Mouse (Mus musculus): ENCODE data around the gene Nptn. TPM values are rescaled to one million over a fixed set of nuclear protein-coding genes. Genes with fewer than 3 reads are reported as not detected.

The Nptn gene
- total RNA-seq, 4 experiments from 2014 or later: 124 to 138 (median 128) TPM

GRCm38 (mm10) chr9:58656396-58656795 lies 74.4 kb downstream of the Nptn start:
- no peak for DNase-seq (ENCODE audit: low spot score)

GRCm38 (mm10) chr9:58656824-58657223 lies 74.8 kb downstream of the Nptn start:
- DNase-seq (ENCODE audit: low spot score): no peak

- DNase-seq (ENCODE audit: low spot score): no peak
Measured at GRCm38 (mm10) chr9:58657735-58658512, 75.9 kb downstream of the Nptn start.

- DNase-seq (ENCODE audit: low spot score): no peak
Measured at GRCm38 (mm10) chr9:58658596-58659309, 76.7 kb downstream of the Nptn start.

- DNase-seq (ENCODE audit: low spot score): no peak
Measured at GRCm38 (mm10) chr9:58659331-58659730, 77.3 kb downstream of the Nptn start.

GRCm38 (mm10) chr9:58659989-58660388 lies 77.9 kb downstream of the Nptn start:
- DNase-seq (ENCODE audit: low spot score): no peak

GRCm38 (mm10) chr9:58660673-58661072 lies 78.6 kb downstream of the Nptn start:
- DNase-seq (ENCODE audit: low spot score): no peak

- no peak for DNase-seq (ENCODE audit: low spot score)
Measured at GRCm38 (mm10) chr9:58662007-58662406, 80.0 kb downstream of the Nptn start.

- no peak for DNase-seq (ENCODE audit: low spot score)
Measured at GRCm38 (mm10) chr9:58662791-58663190, 80.8 kb downstream of the Nptn start.

- DNase-seq (ENCODE audit: low spot score): no peak
Measured at GRCm38 (mm10) chr9:58665492-58665891, 83.5 kb downstream of the Nptn start.

GRCm38 (mm10) chr9:58666191-58666590 lies 84.2 kb downstream of the Nptn start:
- DNase-seq (ENCODE audit: low spot score): no peak

GRCm38 (mm10) chr9:58667244-58667643 lies 85.2 kb downstream of the Nptn start:
- no peak for DNase-seq (ENCODE audit: low spot score)

- DNase-seq (ENCODE audit: low spot score): no peak
Measured at GRCm38 (mm10) chr9:58668171-58668570, 86.1 kb downstream of the Nptn start.

GRCm38 (mm10) chr9:58669071-58669470 lies 87.0 kb downstream of the Nptn start:
- no peak for DNase-seq (ENCODE audit: low spot score)

GRCm38 (mm10) chr9:58669819-58670218 lies 87.8 kb downstream of the Nptn start:
- no peak for DNase-seq (ENCODE audit: low spot score)

- DNase-seq (ENCODE audit: low spot score): peak; percentile 39
Measured at GRCm38 (mm10) chr9:58672474-58672873, 90.4 kb downstream of the Nptn start.

GRCm38 (mm10) chr9:58674736-58675135 lies 92.7 kb downstream of the Nptn start:
- no peak for DNase-seq (ENCODE audit: low spot score)

GRCm38 (mm10) chr9:58675371-58675770 lies 93.3 kb downstream of the Nptn start:
- no peak for DNase-seq (ENCODE audit: low spot score)

GRCm38 (mm10) chr9:58681411-58681810 lies 99.4 kb downstream of the Nptn start:
- no peak for DNase-seq (ENCODE audit: low spot score)

GRCm38 (mm10) chr9:58682106-58682505 lies 100.1 kb downstream of the Nptn start:
- no peak for DNase-seq (ENCODE audit: low spot score)

- DNase-seq (ENCODE audit: low spot score): no peak
Measured at GRCm38 (mm10) chr9:58683372-58683771, 101.3 kb downstream of the Nptn start.

GRCm38 (mm10) chr9:58685290-58685689 lies 103.2 kb downstream of the Nptn start:
- DNase-seq (ENCODE audit: low spot score): no peak

- DNase-seq (ENCODE audit: low spot score): no peak
Measured at GRCm38 (mm10) chr9:58688076-58688475, 106.0 kb downstream of the Nptn start.

All from heart, adult 8-10 months (tissue).